Mouse (Mus musculus) limb, embryonic 14.5 days (tissue): ENCODE measurements around the gene Npm3. TPM values are rescaled to one million over a fixed set of nuclear protein-coding genes. Genes with fewer than 3 reads are reported as not detected.
A peak's percentile ranks its signal among the peaks of the same experiment; 100 is the strongest.

Experiments used
- ATAC-seq: fragments of 200-750 bp; cut with Nextera tagmentation; 2 replicates; pipeline ENCODE4 v1.8.0; 2017; ENCODE audit warnings: low read depth, moderate number of reproducible peaks, moderate TSS enrichment; ENCODE audit not compliant: low FRiP score
- DNase-seq: peaks from one replicate; pipeline ENCODE4 v3.0.0-alpha.2; 2015; ENCODE audit warnings: low spot score
- H3K27ac ChIP-seq: fragments of 300-500 bp; sonication (generic); replicated peaks from 2 replicates; pipeline ENCODE4 v1.5.1; 2014; ENCODE audit warnings: low read depth, mild to moderate bottlenecking, low read length, moderate library complexity, mixed read lengths
- H3K27me3 ChIP-seq: fragments of 300-500 bp; sonication (generic); 2 replicates; pipeline ENCODE4 v1.6.1; 2014; ENCODE audit warnings: low read length, mixed read lengths; ENCODE audit not compliant: control insufficient read depth, insufficient read depth
- H3K36me3 ChIP-seq: fragments of 300-500 bp; sonication (generic); 2 replicates; pipeline ENCODE4 v1.6.1; 2014; ENCODE audit warnings: mild to moderate bottlenecking, low read length, moderate library complexity, mixed read lengths; ENCODE audit not compliant: control insufficient read depth, insufficient read depth
- H3K4me1 ChIP-seq: fragments of 300-500 bp; sonication (generic); 2 replicates; pipeline ENCODE4 v1.6.1; 2014; ENCODE audit warnings: antibody characterized with exemption, low read length, mixed read lengths; ENCODE audit not compliant: control insufficient read depth, insufficient read depth
- H3K4me2 ChIP-seq: fragments of 300-500 bp; sonication (generic); replicated peaks from 2 replicates; pipeline ENCODE4 v1.6.1; 2014; ENCODE audit warnings: low read depth, mild to moderate bottlenecking, low read length, moderate library complexity; ENCODE audit not compliant: severe bottlenecking
- H3K4me3 ChIP-seq: fragments of 300-500 bp; sonication (generic); replicated peaks from 2 replicates; pipeline ENCODE4 v1.5.1; 2014; ENCODE audit warnings: low read length
- H3K9ac ChIP-seq: fragments of 300-500 bp; sonication (generic); 2 replicates; pipeline ENCODE4 v1.6.1; 2014; ENCODE audit warnings: mild to moderate bottlenecking, low read depth, low read length, moderate library complexity; ENCODE audit not compliant: severe bottlenecking
- H3K9me3 ChIP-seq: fragments of 300-500 bp; sonication (generic); 2 replicates; pipeline ENCODE4 v1.6.1; 2016; ENCODE audit warnings: low read length; ENCODE audit not compliant: control insufficient read depth
- POLR2A ChIP-seq: fragments of 200-500 bp; IDR thresholded peaks from 2 replicates; pipeline ENCODE4 v1.8.0; 2012; ENCODE audit warnings: inconsistent platforms, mild to moderate bottlenecking, moderate library complexity, borderline replicate concordance; ENCODE audit not compliant: insufficient read depth, insufficient read length; ENCODE audit errors: extremely low read depth
- WGBS: fragments of 180-500 bp; shearing (Covaris S2); extraction: QIAGEN DNeasy Blood & Tissue Kit; methylation state at CpG from one replicate; pipeline ENCODE4 v1.1.7; 2014; 5-methylcytosine and 5-hydroxymethylcytosine counted together
- polyA plus RNA-seq, 2 experiments: library from polyadenylated mRNA; depleted of rRNA in 1 of 2; stranded (reverse) in 1 of 2; unstranded in 1 of 2; fragments of >200 nt; fragmentation: Nextera tagmentation in 1 of 2; extraction: Ambion mirVana in 1 of 2; gene quantifications; 2 replicates each; pipeline versions ENCODE4 v1.2.1 to v1.2.3; 2012 to 2014

The Npm3 gene
- polyA plus RNA-seq, 2 experiments, result 20.2 to 162 TPM

DNA sequence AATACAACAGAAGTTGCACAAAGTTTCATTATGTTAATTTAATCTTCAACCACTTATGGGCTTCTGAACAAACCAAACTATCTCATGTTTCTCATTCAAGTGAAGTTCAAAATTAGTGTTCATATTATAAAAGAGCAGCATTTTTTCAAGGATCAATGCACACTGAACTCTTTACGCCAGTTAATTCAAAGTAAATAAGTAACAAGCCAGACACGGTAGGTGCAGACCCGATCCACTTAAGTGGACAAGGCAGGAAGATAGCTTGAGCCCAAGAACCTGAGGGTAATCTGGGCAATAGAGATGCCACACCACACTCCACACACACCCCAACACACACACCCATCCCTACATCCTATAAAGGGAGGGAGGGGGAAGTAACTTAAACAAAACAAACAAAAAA, 4.2 kb upstream of the Npm3 start:
- no peak overlapping the region for H3K27ac ChIP-seq
- no peaks in the 10 kb centered on the region for H3K9me3 ChIP-seq
- peaks cover 75% of the 10 kb centered on the region for H3K36me3 ChIP-seq
- no peaks in the 10 kb centered on the region for H3K27me3 ChIP-seq
- ATAC-seq (no peak), DNase-seq (no peak)
- peaks cover 4% of the 10 kb centered on the region for H3K4me1 ChIP-seq
- 96% methylated on average over 3 of the region's 3 CpGs for WGBS
- H3K4me3 ChIP-seq, result no peak overlapping the region
- no peak for TF ChIP-seq POLR2A
- H3K9ac ChIP-seq, result no peak overlapping the region
- H3K4me2 ChIP-seq, result no peak overlapping the region

DNA sequence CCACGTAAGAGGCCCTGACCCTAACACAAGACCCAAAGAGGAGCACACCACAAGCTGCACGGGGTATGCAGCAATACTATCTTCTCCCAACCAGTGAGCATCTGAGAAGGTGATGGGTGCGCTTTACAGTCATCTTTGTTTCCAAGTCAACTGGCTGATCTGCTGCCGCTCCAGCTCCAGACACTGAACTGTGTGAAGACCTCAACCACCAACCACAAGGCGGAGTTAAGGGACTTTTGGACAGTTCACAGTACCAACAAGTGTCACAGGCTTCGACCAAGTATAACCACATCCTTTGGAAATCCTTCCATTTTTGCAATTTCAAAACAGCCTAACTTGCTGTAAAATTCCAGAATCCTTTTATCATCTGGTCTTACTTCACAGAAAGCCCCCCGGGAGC, 2.5 kb upstream of the Npm3 start:
- H3K9me3 ChIP-seq, result no peaks in the 10 kb centered on the region
- no peaks in the 10 kb centered on the region for H3K27me3 ChIP-seq
- H3K27ac ChIP-seq, result no peak overlapping the region
- TF ChIP-seq POLR2A, result no peak
- 93% methylated on average over 7 of the region's 7 CpGs for WGBS
- DNase-seq, result no peak
- no peak overlapping the region for H3K4me3 ChIP-seq
- peaks cover 59% of the 10 kb centered on the region for H3K36me3 ChIP-seq
- no peak for ATAC-seq
- no peak overlapping the region for H3K4me2 ChIP-seq
- H3K4me1 ChIP-seq, result peaks cover 8% of the 10 kb centered on the region
- H3K9ac ChIP-seq, result no peak overlapping the region

DNA sequence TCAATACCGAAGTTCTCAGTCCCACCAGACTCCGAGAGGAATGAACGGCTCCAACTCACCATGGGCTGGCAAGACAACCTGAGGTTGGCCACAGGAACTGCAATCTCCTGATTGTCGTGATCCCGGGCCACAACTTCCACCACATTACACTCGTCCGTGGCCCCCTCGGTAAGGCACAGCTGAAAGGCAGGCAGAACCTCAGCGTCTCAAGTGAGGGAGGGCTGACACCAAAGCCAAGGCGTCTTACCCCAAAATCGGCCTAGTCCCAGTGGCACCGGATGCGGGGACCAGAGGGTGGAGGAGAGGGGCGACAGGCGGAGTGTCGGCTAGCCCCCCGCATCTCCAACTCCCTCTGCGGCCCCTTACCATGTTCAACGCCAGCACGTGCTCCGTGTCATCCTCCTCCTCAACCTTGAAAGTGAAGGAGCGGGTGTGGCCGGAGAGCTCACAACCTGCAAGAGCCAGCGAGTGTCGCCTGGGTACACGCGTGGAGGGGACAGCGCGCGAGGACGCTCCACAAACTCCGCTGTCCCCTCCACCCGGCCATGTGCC, 624 bp downstream of the Npm3 start:
- no peak overlapping the region for H3K27ac ChIP-seq
- WGBS, result under 1% methylated on average over 33 of the region's 33 CpGs
- H3K4me2 ChIP-seq, result peak overlapping the region; percentile 90
- no peak for TF ChIP-seq POLR2A
- DNase-seq, result no peak
- peaks cover 29% of the 10 kb centered on the region for H3K36me3 ChIP-seq
- peak; percentile 5; the same call in 1 of the 2 replicates for ATAC-seq
- no peaks in the 10 kb centered on the region for H3K9me3 ChIP-seq
- H3K27me3 ChIP-seq, result peaks cover 30% of the 10 kb centered on the region
- H3K4me1 ChIP-seq, result peaks cover 12% of the 10 kb centered on the region
- peak overlapping the region; percentile 78 for H3K9ac ChIP-seq
- H3K4me3 ChIP-seq, result peak overlapping the region; percentile 75

DNA sequence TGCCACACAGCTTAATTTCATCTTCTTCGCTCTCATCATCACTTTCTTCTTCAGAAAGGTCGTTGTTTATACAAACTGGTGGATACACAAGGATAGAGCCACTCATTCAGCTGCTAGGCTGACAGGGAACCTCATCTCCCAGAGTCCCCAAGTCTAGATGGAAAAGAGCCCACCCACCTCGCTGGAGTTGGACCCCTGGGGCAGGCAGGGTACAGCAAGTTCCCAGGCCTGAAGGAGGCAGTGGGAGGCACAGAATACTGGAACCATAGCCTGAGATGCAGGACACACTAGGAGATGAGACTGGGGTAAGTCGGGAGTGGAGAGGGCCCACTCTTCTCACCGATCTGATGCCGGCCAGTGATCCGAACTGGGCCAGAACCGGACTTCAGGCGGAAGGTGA, 1.2 kb downstream of the Npm3 start:
- H3K4me3 ChIP-seq, result peak overlapping the region; percentile 75
- no peak for TF ChIP-seq POLR2A
- peak overlapping the region; percentile 78 for H3K9ac ChIP-seq
- DNase-seq (no peak), ATAC-seq (no peak)
- no peaks in the 10 kb centered on the region for H3K9me3 ChIP-seq
- H3K4me1 ChIP-seq, result peaks cover 13% of the 10 kb centered on the region
- H3K27ac ChIP-seq, result no peak overlapping the region
- peaks cover 36% of the 10 kb centered on the region for H3K27me3 ChIP-seq
- H3K36me3 ChIP-seq, result peaks cover 26% of the 10 kb centered on the region
- whole genome bisulfite sequencing, result 54% methylated on average over 9 of the region's 9 CpGs
- H3K4me2 ChIP-seq, result peak overlapping the region; percentile 90

DNA sequence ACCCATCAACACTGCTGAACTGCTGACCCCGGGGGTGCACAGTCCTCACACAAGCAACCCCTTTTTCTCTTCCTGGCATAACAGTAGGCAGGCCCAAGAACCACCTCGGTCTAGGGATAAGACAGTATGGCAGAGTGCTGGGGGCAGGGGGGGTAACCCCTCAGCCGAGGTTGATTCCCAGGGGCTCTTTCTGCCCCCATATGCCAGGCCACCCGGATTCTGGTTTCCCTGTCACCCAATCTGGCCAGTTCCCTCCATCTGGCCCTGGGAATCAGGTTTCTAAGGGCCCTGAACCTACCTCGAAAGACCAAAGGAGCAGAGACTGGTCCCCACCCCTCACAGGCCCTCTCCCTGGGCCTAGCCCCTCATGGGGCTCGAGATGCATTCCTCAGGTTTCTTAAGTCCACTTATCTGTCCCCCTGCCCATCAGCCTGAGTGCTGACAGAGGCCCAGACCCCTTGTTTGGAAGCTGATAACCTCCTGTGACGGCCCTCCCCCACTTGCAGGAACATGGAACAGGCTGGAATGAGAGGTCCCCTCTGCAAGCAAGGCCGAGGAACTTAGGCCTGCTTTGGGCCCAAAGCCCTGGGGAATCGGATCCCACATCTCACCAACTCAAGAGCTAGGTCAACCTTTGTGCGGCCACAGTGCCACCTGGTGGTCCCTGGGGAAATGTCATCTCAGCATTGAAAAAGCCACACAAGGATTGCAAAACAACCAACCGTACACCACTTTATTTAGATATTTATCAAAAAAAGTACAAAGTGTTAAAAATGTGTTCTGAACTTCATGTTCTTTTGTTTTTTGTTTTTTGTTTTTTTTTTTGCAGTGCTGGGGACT, 2.1 kb downstream of the Npm3 start:
- TF ChIP-seq POLR2A, result no peak
- DNase-seq (peak; percentile 83), ATAC-seq (no peak)
- Histone ChIP-seq H3K4me2 (no peak overlapping the region), H3K4me3 (no peak overlapping the region), H3K27me3 (peaks cover 43% of the 10 kb centered on the region), H3K36me3 (peaks cover 17% of the 10 kb centered on the region), H3K4me1 (peaks cover 20% of the 10 kb centered on the region), H3K27ac (no peak overlapping the region), H3K9ac (no peak overlapping the region), H3K9me3 (no peaks in the 10 kb centered on the region)
- WGBS, result 17% methylated on average over 11 of the region's 11 CpGs
